Mouse (Mus musculus) gastrocnemius, postnatal 14 days (tissue): ENCODE results near the gene Tlcd2. TPM values are rescaled to one million over a fixed set of nuclear protein-coding genes. Genes with fewer than 3 reads are reported as not detected.

ENCODE experiments used
- DNase-seq: peaks from one replicate; pipeline ENCODE4 v3.0.0; 2021; ENCODE audit warnings: mixed read lengths
- intact Hi-C: fragments of 180-260 bp; cut with DNase I; formaldehyde crosslinking; loops from one replicate; pipeline ENCODE4 v1.15.1; 2025; ENCODE audit warnings: low total_unique reads
- microRNA-seq, 2 experiments: library from miRNA; unstranded; fragments of <30 nt; microRNA quantifications; one replicate each; pipeline ENCODE4 v1.2.0; 2021
- total RNA-seq, 2 experiments: library from RNA; stranded (reverse); gene quantifications; 2 replicates each; pipeline ENCODE4 v1.2.3; 2021

Tlcd2 gene
- total RNA-seq, 2 experiments from 2014 or later: 17.3 to 23.0 TPM

DNA sequence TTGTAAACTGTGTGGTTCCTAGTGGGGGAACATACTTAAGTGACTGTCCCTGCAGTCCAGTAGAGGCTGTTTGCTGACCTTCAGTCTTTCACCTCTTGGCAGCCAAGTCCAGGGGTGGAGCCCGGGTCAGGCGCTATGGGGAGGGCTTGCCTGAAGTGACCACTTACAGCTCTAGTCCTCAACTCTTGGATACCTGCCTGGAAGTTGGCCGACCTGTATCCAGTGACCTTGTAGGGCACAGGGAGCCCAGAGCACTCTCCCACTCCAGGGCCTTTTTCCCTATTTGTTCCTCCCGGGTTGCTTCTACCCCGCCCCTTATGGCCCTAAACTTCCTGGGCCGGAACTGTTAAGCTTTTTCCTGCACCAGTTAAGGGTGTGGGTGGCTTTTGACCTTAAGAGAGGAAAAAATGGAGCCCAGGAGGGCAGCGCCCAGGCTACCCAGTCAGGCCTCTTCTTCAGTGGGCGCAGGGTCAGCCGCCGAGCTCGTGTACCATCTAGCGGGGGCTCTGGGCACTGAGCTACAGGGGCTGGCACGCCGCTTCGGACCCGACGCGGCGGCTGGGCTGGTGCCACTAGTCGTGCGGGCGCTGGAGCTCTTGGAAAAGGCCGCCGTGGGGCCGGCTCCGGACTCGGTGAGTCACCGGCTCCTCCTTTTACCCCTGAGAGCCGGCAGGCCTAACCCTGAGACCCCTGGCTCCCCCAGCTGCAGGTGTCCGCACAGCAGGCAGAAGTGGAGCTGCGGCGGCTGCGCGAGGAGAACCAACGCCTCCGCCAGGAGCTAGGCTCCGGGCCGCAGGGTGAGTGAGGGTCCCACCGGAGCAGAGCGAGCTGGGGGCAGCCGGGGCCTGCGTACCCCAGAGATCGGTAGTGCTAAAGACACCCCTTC, 48.5 kb downstream of the Tlcd2 start, which contains the start of gene Rilp:
TSS of gene Rilp (plus strand) at position 354 of the 886 bp plus-strand sequence.
- peak; percentile 84 for DNase-seq
- intact Hi-C loops: loop anchor here (10.0 kb wide), 1 partner anchor 105 kb away; no protein-coding TSS in a partner anchor

DNA sequence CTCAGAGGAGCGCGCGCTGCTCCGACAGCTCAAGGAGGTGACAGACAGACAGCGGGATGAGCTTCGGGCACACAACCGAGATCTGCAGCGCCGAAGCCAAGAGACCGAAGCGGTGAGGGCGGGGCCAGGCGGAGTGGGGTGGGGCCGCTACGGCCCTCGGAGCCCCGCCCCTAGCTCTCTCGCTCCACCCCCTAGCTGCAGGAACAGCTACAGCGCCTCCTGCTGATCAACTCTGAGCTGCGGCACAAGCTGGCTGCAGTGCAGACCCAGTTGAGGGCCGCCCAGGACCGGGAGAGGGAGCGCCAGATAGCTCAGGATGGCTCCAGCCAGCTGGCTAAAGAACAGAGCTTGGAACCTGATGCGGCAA, 49.1 kb downstream of the Tlcd2 start:
- peak; percentile 97 for DNase-seq
- intact Hi-C loops: no loop called here

DNA sequence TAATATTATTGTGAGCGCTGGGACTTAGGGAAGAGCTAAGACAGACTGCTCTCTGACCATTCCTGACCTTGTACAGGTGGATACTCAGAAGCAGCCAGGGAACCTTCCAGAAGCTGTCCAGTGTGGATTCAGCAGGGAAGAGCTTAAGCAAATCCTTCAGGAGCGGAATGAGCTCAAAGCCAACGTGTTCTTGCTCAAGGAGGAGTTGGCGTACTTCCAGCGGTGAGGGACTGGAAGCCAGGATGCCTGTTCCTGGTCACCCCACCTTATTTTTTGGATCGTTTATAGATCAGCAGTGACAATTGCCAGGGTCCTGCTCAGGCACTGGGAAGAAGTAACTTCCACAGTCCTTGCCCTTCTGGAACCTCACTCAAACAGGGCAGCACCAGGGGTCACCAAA, 49.7 kb downstream of the Tlcd2 start:
- intact Hi-C loops: no loop called here
- DNase-seq: peak; percentile 72

DNA sequence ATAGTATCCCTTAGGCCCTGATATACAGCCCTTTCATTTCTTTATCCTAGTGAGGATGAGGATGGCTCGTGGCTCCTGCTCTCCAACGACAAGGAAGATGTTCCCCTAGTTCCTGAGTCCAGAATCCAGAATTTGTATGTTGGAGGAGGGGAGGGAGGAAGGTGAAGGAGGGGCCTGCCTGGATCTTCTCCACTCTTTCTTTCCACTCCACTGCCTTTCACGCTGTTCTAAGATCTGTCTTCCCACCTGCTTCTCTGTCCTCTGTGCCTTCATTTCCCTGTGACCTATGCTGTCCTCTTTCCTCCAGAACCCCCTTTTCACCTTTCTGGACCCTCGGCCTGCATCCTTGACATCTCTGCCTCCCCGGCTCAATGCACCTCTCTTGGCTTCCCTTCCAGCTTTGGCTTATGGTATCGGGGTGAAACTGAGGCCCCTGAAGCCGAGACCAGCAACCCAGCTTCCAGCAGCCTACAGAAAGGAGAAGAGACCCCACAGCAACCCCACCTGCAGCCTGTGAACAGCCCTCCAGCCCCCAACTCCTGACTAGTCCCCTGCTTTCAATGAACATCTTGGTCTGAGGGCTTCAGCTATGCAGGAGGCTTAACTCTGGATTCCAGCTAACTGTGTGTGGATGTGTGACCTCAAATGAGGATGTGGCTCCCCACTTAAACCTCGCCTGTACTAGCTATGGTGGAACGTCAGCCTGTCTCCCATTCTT, 50.9 kb downstream of the Tlcd2 start:
- intact Hi-C loops: no loop called here
- DNase-seq: no peak

DNA sequence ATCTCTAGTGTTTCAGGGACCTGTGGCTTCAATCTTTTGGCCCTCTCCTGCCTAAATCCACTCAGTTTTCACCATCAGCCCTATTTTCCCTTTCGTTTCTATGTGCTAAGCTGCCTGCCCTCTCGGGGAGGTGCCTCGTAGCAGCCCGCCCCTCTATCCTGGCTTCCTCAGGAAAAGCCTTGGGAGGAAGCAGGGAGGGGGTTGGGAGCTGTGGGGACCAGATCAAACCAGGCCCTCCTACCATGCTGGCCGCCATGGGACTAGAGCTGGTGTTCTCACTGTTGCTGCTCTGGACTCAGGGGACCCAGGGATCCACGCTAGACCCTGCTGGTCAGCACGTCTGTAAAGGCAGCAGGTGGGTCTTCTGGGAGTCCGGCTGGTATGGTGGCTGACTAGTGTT, 51.8 kb downstream of the Tlcd2 start, which contains the start of gene Scarf1:
TSS of gene Scarf1 (plus strand) at position 205 of the 400 bp plus-strand sequence.
- DNase-seq: peak; percentile 59

DNA sequence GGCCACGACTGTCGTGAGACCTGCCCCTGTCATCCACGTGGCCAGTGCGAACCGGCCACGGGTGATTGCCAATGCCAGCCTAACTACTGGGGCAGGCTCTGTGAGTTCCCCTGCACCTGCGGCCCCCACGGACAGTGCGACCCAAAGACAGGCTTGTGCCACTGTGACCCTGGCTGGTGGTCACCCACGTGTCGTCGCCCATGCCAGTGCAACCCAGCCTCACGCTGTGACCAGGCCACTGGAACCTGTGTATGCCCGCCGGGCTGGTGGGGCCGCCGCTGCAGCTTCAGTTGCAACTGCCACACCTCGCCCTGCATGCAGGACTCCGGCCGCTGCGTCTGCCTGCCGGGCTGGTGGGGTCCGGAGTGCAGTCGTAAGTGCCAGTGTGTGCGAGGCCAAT, 53.7 kb downstream of the Tlcd2 start:
- DNase-seq: no peak
- intact Hi-C loops: no loop called here

More for the DNA sequence above, 51.8 kb downstream of the Tlcd2 start, which contains the start of gene Scarf1:
- intact Hi-C loops: no loop called here

DNA sequence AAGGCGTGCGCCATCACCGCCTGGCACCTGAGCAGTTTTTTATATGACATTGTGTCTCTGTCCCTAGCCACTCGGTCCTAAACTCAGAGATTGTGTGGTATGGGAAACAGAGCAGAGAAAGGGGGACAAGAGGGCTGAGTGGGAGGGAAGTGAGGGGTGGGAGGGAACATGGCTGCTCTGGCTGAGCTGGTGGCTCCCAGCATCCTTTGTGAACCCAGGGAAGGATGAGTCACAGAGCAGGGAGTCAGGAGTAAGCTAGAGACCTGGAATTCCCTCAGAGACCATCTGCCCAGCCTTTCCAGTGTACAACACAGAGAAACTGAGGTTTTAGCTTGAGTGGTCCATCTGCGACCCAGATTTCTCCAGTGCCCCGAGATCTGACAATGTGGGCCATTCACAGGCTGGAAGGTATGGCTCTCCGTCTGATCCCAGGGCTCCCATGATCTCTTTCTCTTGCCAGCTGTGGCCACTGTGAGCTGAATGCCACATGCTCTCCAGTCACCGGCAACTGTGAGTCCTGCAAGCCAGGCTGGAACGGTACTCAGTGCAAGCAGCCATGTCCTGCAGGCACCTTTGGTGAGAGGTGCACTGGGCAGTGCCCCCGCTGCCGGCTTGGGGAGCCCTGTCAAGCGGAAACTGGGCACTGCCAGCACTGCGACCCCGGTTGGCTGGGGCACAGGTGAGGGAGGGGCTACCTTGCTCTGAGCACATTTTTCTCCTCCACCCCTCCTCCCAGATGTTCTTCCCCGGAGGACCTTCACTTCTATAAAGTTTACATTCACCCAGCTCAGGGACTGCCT, 58.5 kb downstream of the Tlcd2 start:
- intact Hi-C loops: no loop called here
- no peak for DNase-seq

Small RNAs within 50 kb of the gene (microRNA-seq; reads per million reads assigned to microRNA genes)
- 18,797 to 32,423 reads per million in 2 experiments for gene Mir22

Other genes starting within 250 kb of the Tlcd2 start
- 10 to 100 TPM; 63.3 to 64.6 TPM for gene Rpa1, start 113.4 kb upstream of the Tlcd2 start, total RNA-seq
- gene Smyd4, start 113.3 kb upstream of the Tlcd2 start, total RNA-seq: 1 to 10 TPM; 3.3 to 5.7 TPM
- 100 to 1,000 TPM; 128 to 156 TPM for gene Serpinf1, start 39.0 kb upstream of the Tlcd2 start, total RNA-seq
- not detected for gene Serpinf2, start 22.1 kb upstream of the Tlcd2 start, total RNA-seq
- gene Wdr81, start 7.0 kb upstream of the Tlcd2 start, total RNA-seq: 1 to 10 TPM; 6.0 TPM
- 10 to 100 TPM; 64.9 to 68.5 TPM for gene Prpf8, start 25.1 kb downstream of the Tlcd2 start, total RNA-seq
- 10 to 100 TPM; 40.5 to 41.3 TPM for gene Rilp, start 48.4 kb downstream of the Tlcd2 start, total RNA-seq
- 1 to 10 TPM; 7.1 to 7.2 TPM for gene Scarf1, start 51.8 kb downstream of the Tlcd2 start, total RNA-seq
- gene Slc43a2, start 70.0 kb downstream of the Tlcd2 start, total RNA-seq: 10 to 100 TPM; 25.3 to 30.8 TPM
- gene Pitpna, start 126.4 kb downstream of the Tlcd2 start, total RNA-seq: 100 to 1,000 TPM; 176 to 185 TPM
- 10 to 100 TPM; 17.0 to 23.0 TPM for gene Inpp5k, start 169.3 kb downstream of the Tlcd2 start, total RNA-seq
- 10 to 100 TPM; 50.5 to 51.8 TPM for gene Myo1c, start 188.8 kb downstream of the Tlcd2 start, total RNA-seq
- 10 to 100 TPM; 44.6 to 45.4 TPM for gene Crk, start 217.5 kb downstream of the Tlcd2 start, total RNA-seq